Mouse (Mus musculus) megakaryocyte, embryonic 14.5 days (primary cell): Measurements from ENCODE around the gene Olfr49.

ENCODE experiments used
- FLI1 ChIP-seq: IDR thresholded peaks from 2 replicates; pipeline ENCODE4 v1.6.1; 2012; ENCODE audit warnings: low read length, inconsistent platforms, mixed read lengths
- GATA1 ChIP-seq: IDR thresholded peaks from 3 replicates; pipeline ENCODE4 v1.6.1; 2012; ENCODE audit warnings: mixed read lengths, low read length, inconsistent platforms, borderline replicate concordance

DNA sequence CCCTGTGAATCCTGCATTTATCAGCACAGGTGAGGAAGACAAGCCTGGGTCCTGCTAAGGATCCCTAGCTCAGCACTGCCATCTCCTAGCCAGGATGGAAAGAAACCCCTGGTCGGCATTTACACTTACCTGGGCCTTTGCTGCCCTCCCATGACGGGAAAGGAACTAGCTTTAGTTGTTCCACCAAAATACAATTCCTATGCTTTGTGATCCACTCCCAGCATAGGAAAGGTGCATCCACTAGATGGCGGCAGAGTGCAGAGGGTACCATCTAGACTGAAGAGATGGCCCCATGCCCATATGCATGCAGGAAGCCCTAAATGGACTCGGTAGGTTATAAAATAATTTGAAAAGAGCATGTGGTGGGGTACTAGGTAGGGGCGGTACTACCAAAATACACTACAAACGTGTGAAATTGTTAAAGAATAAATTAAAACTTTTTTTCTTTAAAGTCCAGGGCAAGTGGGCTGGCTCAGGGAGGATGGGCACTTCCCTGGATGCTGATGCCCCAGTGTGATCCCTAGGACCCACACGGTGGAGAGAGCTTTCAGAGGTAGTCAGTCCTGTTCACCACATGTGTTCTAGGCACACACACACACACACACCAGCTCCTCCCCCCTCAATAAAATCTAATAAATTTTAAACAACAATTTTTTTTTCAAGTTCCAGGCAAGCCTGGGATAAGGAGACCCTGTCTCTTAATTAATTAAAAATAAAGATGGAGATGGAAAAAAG, 45.6 kb downstream of the Olfr49 start:
- TF ChIP-seq FLI1, result no peak
- TF ChIP-seq GATA1, result no peak
